Mouse (Mus musculus) forebrain, embryonic 15.5 days (tissue): ENCODE measurements around the gene Olfr1255. TPM values are rescaled to one million over a fixed set of nuclear protein-coding genes. Genes with fewer than 3 reads are reported as not detected.

Experiments
- ATAC-seq: fragments of 200-750 bp; cut with Nextera tagmentation; replicated peaks from 2 replicates; pipeline ENCODE4 v1.8.0; 2017; ENCODE audit warnings: mild to moderate bottlenecking, moderate TSS enrichment, moderate library complexity
- H3K27ac ChIP-seq: fragments of 300-500 bp; sonication (generic); replicated peaks from 2 replicates; pipeline ENCODE4 v1.5.1; 2015; ENCODE audit warnings: mild to moderate bottlenecking, inconsistent platforms
- H3K27me3 ChIP-seq: fragments of 300-500 bp; sonication (generic); 2 replicates; pipeline ENCODE4 v1.6.1; 2015; ENCODE audit warnings: inconsistent platforms
- H3K36me3 ChIP-seq: fragments of 300-500 bp; sonication (generic); 2 replicates; pipeline ENCODE4 v1.6.1; 2015; ENCODE audit warnings: mild to moderate bottlenecking, inconsistent platforms
- H3K4me1 ChIP-seq: fragments of 300-500 bp; sonication (generic); 2 replicates; pipeline ENCODE4 v1.6.1; 2015; ENCODE audit warnings: inconsistent platforms
- H3K4me2 ChIP-seq: fragments of 300-500 bp; sonication (generic); replicated peaks from 2 replicates; pipeline ENCODE4 v1.6.1; 2015; ENCODE audit warnings: mild to moderate bottlenecking, inconsistent platforms
- H3K4me3 ChIP-seq: fragments of 300-500 bp; sonication (generic); 2 replicates; pipeline ENCODE4 v1.5.1; 2015; ENCODE audit warnings: mild to moderate bottlenecking, inconsistent platforms
- H3K9ac ChIP-seq: fragments of 300-500 bp; sonication (generic); replicated peaks from 2 replicates; pipeline ENCODE4 v1.6.1; 2015; ENCODE audit warnings: mild to moderate bottlenecking, inconsistent platforms
- H3K9me3 ChIP-seq: fragments of 300-500 bp; sonication (generic); 2 replicates; pipeline ENCODE4 v1.6.1; 2016; ENCODE audit warnings: inconsistent platforms
- WGBS: fragments of 180-500 bp; shearing (Covaris S2); methylation state at CpG from one replicate; pipeline ENCODE4 v1.1.7; 2015; ENCODE audit warnings: mixed read lengths; 5-methylcytosine and 5-hydroxymethylcytosine counted together
- polyA plus RNA-seq: library from polyadenylated mRNA; unstranded; fragments of >200 nt; fragmentation: Nextera tagmentation; extraction: Ambion mirVana; gene quantifications from 2 replicates; pipeline ENCODE4 v1.2.1, GENCODE M21; 2015

The Olfr1255 gene
- not detected in 2 replicates for polyA plus RNA-seq

DNA sequence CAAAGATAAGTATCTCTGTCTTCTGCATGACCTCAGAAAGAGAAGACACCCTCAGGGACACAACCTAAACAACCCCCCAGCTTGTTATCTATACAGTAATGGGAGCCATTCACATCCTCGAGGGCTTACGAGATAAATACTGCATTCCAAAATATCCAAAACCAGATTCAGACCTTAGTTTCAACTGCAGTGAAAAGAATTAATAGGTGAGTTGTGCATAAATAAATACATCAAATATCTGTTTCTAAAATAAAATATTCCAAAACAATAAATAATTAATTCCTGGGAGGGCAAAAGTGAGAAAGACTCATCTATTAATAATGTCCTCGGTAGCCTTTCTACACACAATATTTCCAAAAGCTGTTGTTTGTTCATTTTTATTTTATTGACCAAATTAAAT is at the start of gene Olfr1255:
Gene Olfr1255, plus strand, starts transcription at position 301 of the 400 bp plus-strand sequence.
- Histone ChIP-seq H3K9me3 (no peaks in the 10 kb centered on the region), H3K27me3 (no peaks in the 10 kb centered on the region), H3K4me1 (no peaks in the 10 kb centered on the region), H3K4me2 (no peak within 1 kb of the TSS), H3K9ac (no peak within 1 kb of the TSS), H3K4me3 (no peak within 1 kb of the TSS), H3K27ac (no peak within 1 kb of the TSS), H3K36me3 (no peaks in the 10 kb centered on the region)
- 96% methylated on average over 3 of the region's 3 CpGs for WGBS
- ATAC-seq = no peak

DNA sequence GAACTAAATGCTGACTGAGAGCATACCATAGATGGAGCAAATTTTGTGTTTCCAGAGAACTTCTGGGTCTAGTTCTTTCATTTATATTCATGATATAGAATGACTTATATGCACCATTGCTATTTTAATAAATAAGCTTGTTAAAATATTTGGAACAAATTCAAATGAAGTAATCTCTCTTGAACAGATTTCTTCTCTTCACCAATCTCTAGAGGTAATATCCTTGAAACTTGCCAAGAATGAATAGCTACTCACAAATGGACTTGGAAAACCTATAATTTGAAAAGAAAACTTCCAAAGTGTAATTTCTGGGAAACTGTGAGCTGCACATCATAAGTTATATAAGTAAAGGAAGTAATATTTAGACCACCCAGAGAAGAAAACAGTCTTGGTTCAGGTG is 18.3 kb upstream of the Olfr1255 start, which contains the start of gene Olfr1254:
Gene Olfr1254, minus strand, starts transcription at position 101 of the 400 bp plus-strand sequence.
- Histone ChIP-seq H3K4me2 (no peak within 1 kb of the TSS), H3K4me1 (no peaks in the 10 kb centered on the region), H3K36me3 (no peaks in the 10 kb centered on the region), H3K4me3 (no peak within 1 kb of the TSS), H3K27ac (no peak within 1 kb of the TSS), H3K9ac (no peak within 1 kb of the TSS), H3K27me3 (no peaks in the 10 kb centered on the region), H3K9me3 (no peaks in the 10 kb centered on the region)
- ATAC-seq = no peak

DNA sequence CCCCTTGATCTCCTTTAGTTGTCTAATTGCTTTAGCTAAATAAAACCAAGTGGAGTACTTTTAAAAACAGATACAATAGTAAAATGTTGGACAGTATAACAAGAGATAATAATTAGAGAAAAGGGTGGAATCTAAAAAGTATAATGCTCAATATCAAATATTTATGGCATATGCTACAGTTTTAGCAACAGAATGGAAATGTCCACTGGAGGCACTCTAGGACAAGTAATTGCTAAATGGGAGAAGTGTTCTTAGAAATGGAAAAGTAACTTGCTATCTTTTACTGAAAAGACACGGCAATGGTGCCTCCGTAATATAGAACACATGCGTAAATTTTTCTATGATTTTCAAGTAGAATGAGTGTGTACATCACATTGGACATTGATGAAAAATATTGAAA is 12.3 kb upstream of the Olfr1255 start:
- Histone ChIP-seq H3K4me1 (no peaks in the 10 kb centered on the region), H3K27me3 (no peaks in the 10 kb centered on the region), H3K36me3 (no peaks in the 10 kb centered on the region), H3K9ac (no peak overlapping the region), H3K9me3 (no peaks in the 10 kb centered on the region), H3K27ac (no peak overlapping the region), H3K4me2 (no peak overlapping the region), H3K4me3 (no peak overlapping the region)
- WGBS = 94% methylated on average over 3 of the region's 3 CpGs
- no peak for ATAC-seq

DNA sequence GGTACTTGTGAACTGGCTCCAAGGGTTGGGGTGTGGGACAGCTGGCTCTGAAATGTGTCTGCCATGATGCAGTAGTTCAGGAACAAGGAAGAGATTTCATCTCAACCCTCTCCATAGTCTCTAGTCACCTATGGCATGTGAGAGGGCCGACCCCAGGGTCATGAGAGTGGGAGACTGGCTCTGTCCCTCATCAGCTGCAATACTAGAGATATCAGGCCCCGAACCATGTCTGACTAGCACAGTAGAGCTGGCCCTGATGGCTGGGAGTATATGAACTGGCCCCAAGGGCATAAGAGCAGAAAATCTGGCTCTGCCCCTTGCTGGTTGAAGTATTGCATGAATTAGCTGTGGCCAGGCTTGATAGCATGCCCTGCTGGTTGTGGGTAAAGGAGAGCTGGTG is 1.1 kb upstream of the Olfr1255 start:
- WGBS = 91% methylated on average over 2 of the region's 2 CpGs

DNA sequence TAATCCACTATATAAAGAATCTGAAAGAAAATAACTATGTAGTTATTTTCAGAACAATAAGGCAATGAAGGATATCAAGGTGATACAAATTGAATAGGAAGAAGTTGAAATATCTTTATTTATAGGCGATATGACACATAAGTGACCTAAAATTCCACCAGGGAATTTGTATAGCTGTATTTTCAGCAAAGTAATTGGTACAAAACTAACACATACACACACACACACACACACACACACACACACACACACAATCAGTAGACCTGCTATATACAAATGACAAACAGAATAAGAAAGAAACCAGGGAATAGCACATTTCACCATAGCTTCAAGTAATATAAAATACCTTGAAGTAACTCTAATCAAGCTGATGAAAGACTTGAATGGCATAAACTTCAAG is 8.4 kb downstream of the Olfr1255 start:
- Histone ChIP-seq H3K4me3 (no peak overlapping the region), H3K36me3 (no peaks in the 10 kb centered on the region), H3K4me1 (no peaks in the 10 kb centered on the region), H3K9me3 (no peaks in the 10 kb centered on the region), H3K27me3 (no peaks in the 10 kb centered on the region), H3K4me2 (no peak overlapping the region), H3K27ac (no peak overlapping the region), H3K9ac (no peak overlapping the region)
- WGBS = 79% methylated on average over 1 of the region's 1 CpGs
- no peak for ATAC-seq

More for the DNA sequence above, 1.1 kb upstream of the Olfr1255 start:
- Histone ChIP-seq H3K36me3 (no peaks in the 10 kb centered on the region), H3K9me3 (no peaks in the 10 kb centered on the region), H3K4me1 (no peaks in the 10 kb centered on the region), H3K27me3 (no peaks in the 10 kb centered on the region), H3K9ac (no peak overlapping the region), H3K4me3 (no peak overlapping the region), H3K27ac (no peak overlapping the region), H3K4me2 (no peak overlapping the region)
- no peak for ATAC-seq

DNA sequence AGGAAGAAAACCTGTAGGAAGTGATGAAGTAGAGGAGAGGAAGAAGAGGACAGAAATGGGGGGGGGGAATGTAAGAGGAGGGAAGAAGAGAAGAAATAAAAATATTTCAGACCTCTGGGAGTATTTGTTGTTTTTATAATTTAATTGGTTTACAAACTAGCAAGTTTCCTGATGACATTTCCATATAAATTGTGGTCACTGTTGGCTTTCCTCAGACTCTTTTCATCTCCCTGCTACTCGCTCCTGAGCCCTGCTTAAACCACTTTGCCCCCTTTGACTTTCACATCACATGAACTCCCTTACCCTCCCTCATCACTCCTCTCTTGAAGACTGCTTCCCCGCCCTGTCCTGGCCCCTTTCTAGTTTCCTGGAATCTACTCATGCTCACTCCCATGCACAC is 29.6 kb downstream of the Olfr1255 start, which contains the start of gene Olfr1256:
Gene Olfr1256, minus strand, starts transcription at position 101 of the 400 bp plus-strand sequence.
- no peak within 1 kb of the TSS for H3K4me3 ChIP-seq
- no peak within 1 kb of the TSS for H3K9ac ChIP-seq
- H3K4me1 ChIP-seq = no peaks in the 10 kb centered on the region
- 65% methylated on average over 2 of the region's 2 CpGs for WGBS
- no peak for ATAC-seq
- no peaks in the 10 kb centered on the region for H3K9me3 ChIP-seq
- no peaks in the 10 kb centered on the region for H3K36me3 ChIP-seq
- no peak within 1 kb of the TSS for H3K4me2 ChIP-seq
- no peaks in the 10 kb centered on the region for H3K27me3 ChIP-seq
- H3K27ac ChIP-seq = no peak within 1 kb of the TSS

DNA sequence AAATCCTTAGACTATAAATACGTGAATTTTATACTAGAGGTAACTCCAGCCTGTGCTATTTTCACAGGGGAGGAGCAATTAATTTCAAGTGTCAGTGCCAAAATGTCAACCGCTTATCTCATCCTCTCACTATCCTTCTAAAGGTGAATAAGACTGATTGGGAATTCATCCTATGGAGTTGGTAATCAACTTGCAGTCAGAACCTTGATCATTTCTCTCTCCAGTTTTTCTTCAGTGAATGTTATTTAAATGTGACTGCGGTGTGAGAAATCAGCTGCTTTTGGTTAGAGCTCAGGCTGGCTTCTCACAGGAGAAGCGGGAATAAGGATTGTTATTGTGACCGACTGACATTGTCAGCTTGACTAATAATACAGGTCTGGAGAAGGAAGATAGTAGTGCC is 36.3 kb downstream of the Olfr1255 start, which contains the start of gene Olfr48:
Gene Olfr48, minus strand, starts transcription at position 101 of the 400 bp plus-strand sequence.
- no peak within 1 kb of the TSS for H3K9ac ChIP-seq
- H3K27ac ChIP-seq = no peak within 1 kb of the TSS
- no peaks in the 10 kb centered on the region for H3K36me3 ChIP-seq
- H3K4me3 ChIP-seq = no peak within 1 kb of the TSS
- no peaks in the 10 kb centered on the region for H3K9me3 ChIP-seq
- ATAC-seq = no peak
- H3K4me2 ChIP-seq = no peak within 1 kb of the TSS
- no peaks in the 10 kb centered on the region for H3K4me1 ChIP-seq
- WGBS = 91% methylated on average over 5 of the region's 5 CpGs
- no peaks in the 10 kb centered on the region for H3K27me3 ChIP-seq

DNA sequence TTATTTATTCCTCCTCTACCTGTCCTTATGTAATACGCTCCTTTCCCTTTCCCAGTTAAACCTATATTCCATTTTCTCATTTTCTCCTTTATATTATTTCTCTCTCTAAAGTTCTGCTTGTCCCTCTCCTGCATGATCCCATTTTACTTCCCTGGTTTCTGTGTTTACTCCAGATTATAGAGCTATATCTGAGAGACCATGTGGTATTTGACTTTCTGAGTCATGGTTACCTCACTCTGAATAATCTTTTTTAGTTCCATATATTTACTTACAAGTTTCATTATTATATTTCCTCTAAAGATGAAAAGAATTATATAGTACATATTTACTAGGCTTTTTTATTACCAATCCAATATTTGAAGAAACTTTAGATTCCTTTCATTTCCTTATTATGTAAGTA is 37.4 kb downstream of the Olfr1255 start:
- no peaks in the 10 kb centered on the region for H3K27me3 ChIP-seq
- H3K9ac ChIP-seq = no peak overlapping the region
- no peak for ATAC-seq
- H3K4me1 ChIP-seq = no peaks in the 10 kb centered on the region
- WGBS = 100% methylated on average over 1 of the region's 1 CpGs
- H3K27ac ChIP-seq = no peak overlapping the region
- H3K4me3 ChIP-seq = no peak overlapping the region
- no peak overlapping the region for H3K4me2 ChIP-seq
- H3K36me3 ChIP-seq = no peaks in the 10 kb centered on the region
- no peaks in the 10 kb centered on the region for H3K9me3 ChIP-seq

Other genes starting within 250 kb of the Olfr1255 start
- not detected in 2 replicates for gene Olfr1245, start 233.6 kb upstream of the Olfr1255 start, polyA plus RNA-seq
- not detected in 2 replicates for gene Olfr1246, start 218.9 kb upstream of the Olfr1255 start, polyA plus RNA-seq
- not detected in 2 replicates for gene Olfr1247, start 197.9 kb upstream of the Olfr1255 start, polyA plus RNA-seq
- not detected in 2 replicates for gene Olfr1248, start 193.8 kb upstream of the Olfr1255 start, polyA plus RNA-seq
- gene Olfr1249, start 177.1 kb upstream of the Olfr1255 start, polyA plus RNA-seq = not detected in 2 replicates
- gene Olfr1250, start 150.6 kb upstream of the Olfr1255 start, polyA plus RNA-seq = not detected in 2 replicates
- not detected in 2 replicates for gene Olfr1251, start 140.1 kb upstream of the Olfr1255 start, polyA plus RNA-seq
- not detected in 2 replicates for gene Olfr1252, start 87.0 kb upstream of the Olfr1255 start, polyA plus RNA-seq
- gene Olfr1253, start 55.0 kb upstream of the Olfr1255 start, polyA plus RNA-seq = not detected in 2 replicates
- not detected in 2 replicates for gene Olfr1254, start 18.4 kb upstream of the Olfr1255 start, polyA plus RNA-seq
- not detected in 2 replicates for gene Olfr1256, start 29.5 kb downstream of the Olfr1255 start, polyA plus RNA-seq
- not detected in 2 replicates for gene Olfr48, start 36.2 kb downstream of the Olfr1255 start, polyA plus RNA-seq
- gene Olfr1257, start 66.4 kb downstream of the Olfr1255 start, polyA plus RNA-seq = not detected in 2 replicates
- not detected in 2 replicates for gene Olfr1258, start 115.3 kb downstream of the Olfr1255 start, polyA plus RNA-seq
- not detected in 2 replicates for gene Olfr1259, start 136.6 kb downstream of the Olfr1255 start, polyA plus RNA-seq
- gene Olfr1260, start 162.3 kb downstream of the Olfr1255 start, polyA plus RNA-seq = not detected in 2 replicates
- gene Olfr1261, start 179.2 kb downstream of the Olfr1255 start, polyA plus RNA-seq = not detected in 2 replicates
- not detected in 2 replicates for gene Olfr1262, start 188.1 kb downstream of the Olfr1255 start, polyA plus RNA-seq
- gene Olfr1263, start 200.1 kb downstream of the Olfr1255 start, polyA plus RNA-seq = not detected in 2 replicates
- gene Olfr1264, start 213.5 kb downstream of the Olfr1255 start, polyA plus RNA-seq = not detected in 2 replicates
- not detected in 2 replicates for gene Olfr1265, start 223.3 kb downstream of the Olfr1255 start, polyA plus RNA-seq